Mouse (Mus musculus) MEL (cell line): ENCODE measurements around the gene Prim2. TPM values are rescaled to one million over a fixed set of nuclear protein-coding genes. Genes with fewer than 3 reads are reported as not detected.

ENCODE experiments used
- DNase-seq: peaks from one replicate; pipeline ENCODE4 v3.0.0; 2011; ENCODE audit warnings: low read depth, low spot score
- H3K27ac ChIP-seq: 2 replicates; pipeline ENCODE4 v1.5.1; 2012; ENCODE audit warnings: low read depth, mild to moderate bottlenecking, control low read depth, low read length, moderate library complexity; ENCODE audit not compliant: control insufficient read depth
- H3K27me3 ChIP-seq, 2 experiments: fragments of 150-350 bp in 1 of 2; sonication (generic) in 1 of 2; 2 replicates each; pipeline ENCODE4 v1.6.1; 2012; ENCODE audit warnings: low read length in 2 of 2, mild to moderate bottlenecking in 2 of 2, improper control_type of control experiment in 1 of 2, moderate library complexity in 1 of 2; ENCODE audit not compliant: insufficient read depth in 2 of 2, control insufficient read depth in 1 of 2
- H3K36me3 ChIP-seq, 2 experiments: 2 replicates each; pipeline ENCODE4 v1.6.1; 2012 to 2014; ENCODE audit warnings: low read length in 2 of 2, improper control_type of control experiment in 1 of 2, inconsistent platforms in 1 of 2, mild to moderate bottlenecking in 1 of 2; ENCODE audit not compliant: insufficient read depth in 2 of 2, control insufficient read depth in 1 of 2
- H3K4me1 ChIP-seq, 2 experiments: fragments of 150-350 bp in 1 of 2; sonication (generic) in 1 of 2; 2 replicates each; pipeline ENCODE4 v1.6.1; 2012; ENCODE audit warnings: low read length in 2 of 2, improper control_type of control experiment in 1 of 2, mild to moderate bottlenecking in 1 of 2; ENCODE audit not compliant: insufficient read depth in 2 of 2, control insufficient read depth in 1 of 2
- H3K4me3 ChIP-seq, 2 experiments: fragments of 150-350 bp in 1 of 2; sonication (generic) in 1 of 2; 2 replicates each; pipeline ENCODE4 v1.5.1; 2012; ENCODE audit warnings: low read depth in 2 of 2, low read length in 2 of 2, mild to moderate bottlenecking in 2 of 2, moderate library complexity in 2 of 2, control low read depth in 1 of 2, improper control_type of control experiment in 1 of 2; ENCODE audit not compliant: control insufficient read depth in 1 of 2, insufficient read depth in 1 of 2
- H3K79me2 ChIP-seq: 2 replicates; pipeline ENCODE4 v1.6.1; 2012; ENCODE audit warnings: mild to moderate bottlenecking, low read length, moderate library complexity; ENCODE audit not compliant: control insufficient read depth, poor library complexity, insufficient read depth
- H3K9ac ChIP-seq: 2 replicates; pipeline ENCODE4 v1.6.1; 2012; ENCODE audit warnings: low read depth, mild to moderate bottlenecking, control low read depth, low read length, moderate library complexity; ENCODE audit not compliant: control insufficient read depth, poor library complexity, severe bottlenecking
- H3K9me3 ChIP-seq: fragments of 150-350 bp; sonication (generic); replicated peaks from 2 replicates; pipeline ENCODE4 v1.6.1; 2012; ENCODE audit warnings: mild to moderate bottlenecking, low read length, improper control_type of control experiment, moderate library complexity; ENCODE audit not compliant: insufficient read depth
- BHLHE40 ChIP-seq: IDR thresholded peaks from 2 replicates; pipeline ENCODE4 v1.6.1; 2012; ENCODE audit warnings: low read depth, mild to moderate bottlenecking, inconsistent platforms, low read length, improper control_type of control experiment, borderline replicate concordance
- CHD2 ChIP-seq: IDR thresholded peaks from 2 replicates; pipeline ENCODE4 v1.6.1; 2011; ENCODE audit warnings: low read length, improper control_type of control experiment
- E2F4 ChIP-seq: IDR thresholded peaks from 2 replicates; pipeline ENCODE4 v1.6.1; 2011; ENCODE audit warnings: low read depth, low read length, improper control_type of control experiment, borderline replicate concordance
- EP300 ChIP-seq, 2 experiments: IDR thresholded peaks; 2 replicates each; pipeline ENCODE4 v1.6.1; 2011; ENCODE audit warnings: improper control_type of control experiment in 2 of 2, low read length in 2 of 2, low read depth in 1 of 2, mild to moderate bottlenecking in 1 of 2
- GABPA ChIP-seq: IDR thresholded peaks from 2 replicates; pipeline ENCODE4 v1.6.1; 2012; ENCODE audit warnings: low read depth, mild to moderate bottlenecking, inconsistent platforms, low read length, improper control_type of control experiment, moderate library complexity
- MAFK ChIP-seq: IDR thresholded peaks from 2 replicates; pipeline ENCODE4 v1.6.1; 2011; ENCODE audit warnings: low read depth, mild to moderate bottlenecking, low read length, improper control_type of control experiment, borderline replicate concordance
- MEF2A ChIP-seq: IDR thresholded peaks from 2 replicates; pipeline ENCODE4 v1.6.1; 2014; ENCODE audit warnings: low read depth, mild to moderate bottlenecking, inconsistent platforms, low read length, improper control_type of control experiment; ENCODE audit not compliant: poor library complexity, insufficient replicate concordance, severe bottlenecking; ENCODE audit errors: extremely low read depth
- MYB ChIP-seq: IDR thresholded peaks from 2 replicates; pipeline ENCODE4 v1.6.1; 2011; ENCODE audit warnings: mild to moderate bottlenecking, low read depth, low read length, improper control_type of control experiment
- NELFE ChIP-seq: IDR thresholded peaks from 2 replicates; pipeline ENCODE4 v1.6.1; 2011; ENCODE audit warnings: low read depth, low read length, improper control_type of control experiment
- NRF1 ChIP-seq: IDR thresholded peaks from 2 replicates; pipeline ENCODE4 v1.6.1; 2014; ENCODE audit warnings: low read depth, mild to moderate bottlenecking, inconsistent platforms, low read length, improper control_type of control experiment, moderate library complexity; ENCODE audit not compliant: poor library complexity, insufficient read depth, severe bottlenecking
- POLR2AphosphoS2 ChIP-seq: IDR thresholded peaks from 2 replicates; pipeline ENCODE4 v1.6.1; 2011; ENCODE audit warnings: low read length, improper control_type of control experiment
- POLR2AphosphoS5 ChIP-seq: IDR thresholded peaks from 2 replicates; pipeline ENCODE4 v1.6.1; 2012; ENCODE audit warnings: low read depth, borderline replicate concordance, mild to moderate bottlenecking, inconsistent platforms, low read length, moderate library complexity, mixed read lengths
- RAD21 ChIP-seq: IDR thresholded peaks from 2 replicates; pipeline ENCODE4 v1.6.1; 2011; ENCODE audit warnings: mild to moderate bottlenecking, low read depth, low read length, improper control_type of control experiment
- RCOR1 ChIP-seq: IDR thresholded peaks from 2 replicates; pipeline ENCODE4 v1.6.1; 2012; ENCODE audit warnings: low read depth, mild to moderate bottlenecking, inconsistent platforms, low read length, improper control_type of control experiment
- SMC3 ChIP-seq: IDR thresholded peaks from 2 replicates; pipeline ENCODE4 v1.6.1; 2011; ENCODE audit warnings: low read depth, low read length, improper control_type of control experiment
- TAL1 ChIP-seq: IDR thresholded peaks from 2 replicates; pipeline ENCODE4 v1.6.1; 2012; ENCODE audit warnings: mild to moderate bottlenecking, inconsistent platforms, low read length, moderate library complexity, mixed read lengths
- TBP ChIP-seq: IDR thresholded peaks from 2 replicates; pipeline ENCODE4 v1.8.0; 2011; ENCODE audit warnings: low read depth, low read length, improper control_type of control experiment
- USF2 ChIP-seq, 2 experiments: IDR thresholded peaks; 2 replicates each; pipeline ENCODE4 v1.6.1; 2011 to 2012; ENCODE audit warnings: improper control_type of control experiment in 2 of 2, low read length in 2 of 2, borderline replicate concordance in 1 of 2, inconsistent platforms in 1 of 2, low read depth in 1 of 2, mild to moderate bottlenecking in 1 of 2; ENCODE audit not compliant: insufficient read depth in 1 of 2
- ZC3H11A ChIP-seq: IDR thresholded peaks from 2 replicates; pipeline ENCODE4 v1.6.1; 2012; ENCODE audit warnings: low read depth, mild to moderate bottlenecking, inconsistent platforms, low read length, improper control_type of control experiment
- ZKSCAN1 ChIP-seq: IDR thresholded peaks from 2 replicates; pipeline ENCODE4 v1.6.1; 2012; ENCODE audit warnings: low read depth, mild to moderate bottlenecking, inconsistent platforms, low read length, improper control_type of control experiment, moderate library complexity
- ZNF384 ChIP-seq: IDR thresholded peaks from 2 replicates; pipeline ENCODE4 v1.6.1; 2012; ENCODE audit warnings: low read depth, mild to moderate bottlenecking, inconsistent platforms, low read length, improper control_type of control experiment
- polyA plus RNA-seq, 2 experiments: library from polyadenylated mRNA; stranded (reverse) in 1 of 2; unstranded in 1 of 2; fragments of >175 nt in 1 of 2; fragments of >200 nt in 1 of 2; gene quantifications; 2 replicates each; pipeline versions ENCODE4 v1.2.1 to v1.2.4; 2012; ENCODE audit warnings: low replicate concordance in 2 of 2, low read depth in 1 of 2; ENCODE audit not compliant: insufficient read length in 2 of 2, insufficient read depth in 1 of 2, missing spikeins in 1 of 2
- total RNA-seq: library from RNA; depleted of rRNA; stranded (reverse); fragments of 300-350 nt; gene quantifications from 2 replicates; pipeline ENCODE4 v1.2.3, GENCODE M21; 2012

Prim2 gene
- total and polyA plus RNA-seq, 3 experiments, result 36.1 to 48.9 TPM; not detected in 1

- TF ChIP-seq SMC3 (no peak), MAFK (peak; percentile 86)
- Histone ChIP-seq H3K36me3 (peaks cover 0 to 8% of the 10 kb centered on the region in 2 experiments), H3K4me1 (peaks cover 4 to 5% of the 10 kb centered on the region in 2 experiments; a peak in 3 of 4 replicates)
These were observed 75.7 kb downstream of the Prim2 start for GRCm38 (mm10) chr1:33593718-33594388.

GRCm38 (mm10) chr1:33591997-33592608 is 77.5 kb downstream of the Prim2 start:
- no peak overlapping the region for H3K9ac ChIP-seq
- no peak overlapping the region for H3K27ac ChIP-seq
- no peaks in the 10 kb centered on the region for H3K9me3 ChIP-seq
- H3K4me3 ChIP-seq, result no peak overlapping the region
- H3K36me3 ChIP-seq, result peaks cover 0 to 8% of the 10 kb centered on the region in 2 experiments
- TF ChIP-seq MEF2A (no peak), NELFE (no peak), ZNF384 (0 out of 2 replicates have a peak, but pooled peaks have one; percentile 33), MYB (no peak), USF2 (IDR thresholded peaks at IDR 0.05; ENCODE audit: borderline replicate concordance in 1 of 2, insufficient read depth in 1 of 2, low read depth in 1 of 2, low read length in 2 of 2) (no peak), TAL1 (no peak), TBP (no peak), CHD2 (no peak), BHLHE40 (no peak), POLR2AphosphoS2 (no peak), EP300 (IDR thresholded peaks at IDR 0.05; ENCODE audit: low read depth in 1 of 2, low read length in 2 of 2) (peak in 1 of 2 experiments; percentile 56; a peak in 2 of 4 replicates), RCOR1 (0 out of 2 replicates have a peak, but pooled peaks have one; percentile 19), E2F4 (no peak), ZKSCAN1 (no peak), NRF1 (no peak), ZC3H11A (no peak), RAD21 (no peak), POLR2AphosphoS5 (no peak), GABPA (no peak)
- peaks cover 2% of the 10 kb centered on the region; the same call in 1 of the 2 replicates for H3K79me2 ChIP-seq
- H3K4me1 ChIP-seq, result peaks cover 4 to 5% of the 10 kb centered on the region in 2 experiments; a peak in 3 of 4 replicates
- H3K27me3 ChIP-seq, result no peaks in the 10 kb centered on the region
- DNase-seq, result peak; percentile 69

More at GRCm38 (mm10) chr1:33593718-33594388, 75.7 kb downstream of the Prim2 start:
- no peak overlapping the region for H3K27ac ChIP-seq
- no peak for DNase-seq
- H3K4me3 ChIP-seq, result no peak overlapping the region
- H3K79me2 ChIP-seq, result peaks cover 2% of the 10 kb centered on the region; the same call in 1 of the 2 replicates
- no peak overlapping the region for H3K9ac ChIP-seq
- H3K27me3 ChIP-seq, result no peaks in the 10 kb centered on the region
- no peaks in the 10 kb centered on the region for H3K9me3 ChIP-seq
